Mouse (Mus musculus) forebrain, embryonic 16.5 days (tissue): ENCODE measurements around the gene Ppfia3. TPM values are rescaled to one million over a fixed set of nuclear protein-coding genes. Genes with fewer than 3 reads are reported as not detected.
"Not testable (repeated sequence)": the region's sequence is repeated elsewhere in the genome, so short reads cannot be mapped to it uniquely, and the experiment has no call there.

Source experiments
- ATAC-seq: fragments of 200-750 bp; cut with Nextera tagmentation; 2 replicates; pipeline ENCODE4 v1.8.0; 2017; ENCODE audit warnings: mild to moderate bottlenecking, moderate library complexity
- H3K27ac ChIP-seq: fragments of 300-500 bp; sonication (generic); 2 replicates; pipeline ENCODE4 v1.5.1; 2014; ENCODE audit warnings: low read length, control low read depth
- H3K27me3 ChIP-seq: fragments of 300-500 bp; sonication (generic); replicated peaks from 2 replicates; pipeline ENCODE4 v1.6.1; 2014; ENCODE audit warnings: low read length; ENCODE audit not compliant: control insufficient read depth, insufficient read depth
- H3K36me3 ChIP-seq: fragments of 300-500 bp; sonication (generic); 2 replicates; pipeline ENCODE4 v1.6.1; 2014; ENCODE audit not compliant: control insufficient read depth, insufficient read depth
- H3K4me1 ChIP-seq: fragments of 300-500 bp; sonication (generic); replicated peaks from 2 replicates; pipeline ENCODE4 v1.6.1; 2014; ENCODE audit warnings: low read length; ENCODE audit not compliant: control insufficient read depth, insufficient read depth
- H3K4me2 ChIP-seq: fragments of 300-500 bp; sonication (generic); 2 replicates; pipeline ENCODE4 v1.6.1; 2014; ENCODE audit warnings: mild to moderate bottlenecking, low read length, control low read depth
- H3K4me3 ChIP-seq: fragments of 300-500 bp; sonication (generic); replicated peaks from 2 replicates; pipeline ENCODE4 v1.5.1; 2014; ENCODE audit warnings: mild to moderate bottlenecking, low read length, control low read depth
- H3K9ac ChIP-seq: fragments of 300-500 bp; sonication (generic); replicated peaks from 2 replicates; pipeline ENCODE4 v1.6.1; 2014; ENCODE audit warnings: low read depth, low read length, control low read depth
- H3K9me3 ChIP-seq: fragments of 300-500 bp; sonication (generic); 2 replicates; pipeline ENCODE4 v1.6.1; 2016; ENCODE audit warnings: low read length; ENCODE audit not compliant: control insufficient read depth
- WGBS: fragments of 180-500 bp; shearing (Covaris S2); extraction: QIAGEN DNeasy Blood & Tissue Kit; methylation state at CpG from one replicate; pipeline ENCODE4 v1.1.7; 2014; 5-methylcytosine and 5-hydroxymethylcytosine counted together
- polyA plus RNA-seq: library from polyadenylated mRNA; unstranded; fragments of >200 nt; fragmentation: Nextera tagmentation; extraction: Ambion mirVana; gene quantifications from 2 replicates; pipeline ENCODE4 v1.2.1, GENCODE M21; 2015

Ppfia3 gene
- polyA plus RNA-seq, 1 experiment from 2014 or later: 19.7 TPM

GRCm38 (mm10) chr7:45408351-45408750 lies 41.5 kb upstream of the Ppfia3 start:
- H3K27ac ChIP-seq: no peak overlapping the region
- no peaks in the 10 kb centered on the region; the same call in 1 of the 2 replicates for H3K9me3 ChIP-seq
- H3K27me3 ChIP-seq: peaks cover 80% of the 10 kb centered on the region
- 73% methylated on average over 7 of the region's 7 CpGs for WGBS
- no peak overlapping the region for H3K4me2 ChIP-seq
- H3K36me3 ChIP-seq: no peaks in the 10 kb centered on the region
- no peak for ATAC-seq
- H3K4me1 ChIP-seq: peaks cover 9% of the 10 kb centered on the region
- H3K9ac ChIP-seq: no peak overlapping the region
- H3K4me3 ChIP-seq: no peak overlapping the region

- Histone ChIP-seq H3K36me3 (no peaks in the 10 kb centered on the region), H3K27ac (no peak overlapping the region), H3K9me3 (no peaks in the 10 kb centered on the region; the same call in 1 of the 2 replicates), H3K4me2 (no peak overlapping the region), H3K4me3 (no peak overlapping the region), H3K9ac (no peak overlapping the region), H3K27me3 (peaks cover 76% of the 10 kb centered on the region), H3K4me1 (peaks cover 7% of the 10 kb centered on the region; the same call in 1 of the 2 replicates)
- 81% methylated on average over 10 of the region's 10 CpGs for WGBS
- ATAC-seq: no peak
Observed at GRCm38 (mm10) chr7:45407836-45408235, 41.0 kb upstream of the Ppfia3 start.

GRCm38 (mm10) chr7:45406157-45407156 lies 39.6 kb upstream of the Ppfia3 start:
- Histone ChIP-seq H3K9ac (no peak overlapping the region), H3K36me3 (no peaks in the 10 kb centered on the region), H3K9me3 (no peaks in the 10 kb centered on the region; the same call in 1 of the 2 replicates), H3K27me3 (peaks cover 68% of the 10 kb centered on the region), H3K4me2 (peak overlapping the region; percentile 43), H3K27ac (no peak overlapping the region), H3K4me3 (peak overlapping the region; percentile 32), H3K4me1 (peaks cover 7% of the 10 kb centered on the region; the same call in 1 of the 2 replicates)
- 2% methylated on average over 113 of the region's 114 CpGs for whole genome bisulfite sequencing
- ATAC-seq: no peak

GRCm38 (mm10) chr7:45405091-45406075 lies 38.6 kb upstream of the Ppfia3 start, which contains the start of gene Kcna7:
Kcna7 (plus strand) TSS chr7:45405653.
- Histone ChIP-seq H3K4me3 (peak within 1 kb of the TSS; percentile 32), H3K4me1 (peaks cover 7% of the 10 kb centered on the region; the same call in 1 of the 2 replicates), H3K27ac (no peak within 1 kb of the TSS), H3K36me3 (no peaks in the 10 kb centered on the region), H3K9ac (no peak within 1 kb of the TSS), H3K27me3 (peaks cover 59% of the 10 kb centered on the region), H3K9me3 (no peaks in the 10 kb centered on the region; the same call in 1 of the 2 replicates), H3K4me2 (peak within 1 kb of the TSS; percentile 43)
- ATAC-seq: 0 out of 2 replicates have a peak, but pooled peaks have one; percentile 31
- 9% methylated on average over 28 of the region's 28 CpGs for WGBS

- Histone ChIP-seq H3K36me3 (no peaks in the 10 kb centered on the region), H3K4me1 (peaks cover 7% of the 10 kb centered on the region; the same call in 1 of the 2 replicates), H3K4me2 (no peak overlapping the region), H3K9ac (no peak overlapping the region), H3K4me3 (no peak overlapping the region), H3K9me3 (no peaks in the 10 kb centered on the region; the same call in 1 of the 2 replicates), H3K27ac (no peak overlapping the region), H3K27me3 (peaks cover 43% of the 10 kb centered on the region)
- no peak for ATAC-seq
- WGBS: 47% methylated on average over 6 of the region's 6 CpGs
Observed at GRCm38 (mm10) chr7:45403532-45404261, 36.9 kb upstream of the Ppfia3 start.

- no peak for ATAC-seq
- no peaks in the 10 kb centered on the region for H3K36me3 ChIP-seq
- H3K9me3 ChIP-seq: no peaks in the 10 kb centered on the region
- WGBS: 71% methylated on average over 10 of the region's 10 CpGs
- H3K9ac ChIP-seq: no peak overlapping the region
- peaks cover 22% of the 10 kb centered on the region for H3K27me3 ChIP-seq
- H3K4me1 ChIP-seq: peaks cover 5% of the 10 kb centered on the region; the same call in 1 of the 2 replicates
- no peak overlapping the region for H3K27ac ChIP-seq
- H3K4me3 ChIP-seq: no peak overlapping the region
- H3K4me2 ChIP-seq: no peak overlapping the region
Observed at GRCm38 (mm10) chr7:45401521-45402085, 34.8 kb upstream of the Ppfia3 start.

GRCm38 (mm10) chr7:45396787-45397186 lies 30.0 kb upstream of the Ppfia3 start:
- Histone ChIP-seq H3K9ac (no peak overlapping the region), H3K4me1 (peaks cover 19% of the 10 kb centered on the region), H3K36me3 (peaks cover 3% of the 10 kb centered on the region; the same call in 1 of the 2 replicates), H3K27me3 (peaks cover 2% of the 10 kb centered on the region; the same call in 1 of the 2 replicates), H3K27ac (no peak overlapping the region), H3K4me3 (no peak overlapping the region), H3K4me2 (no peak overlapping the region), H3K9me3 (no peaks in the 10 kb centered on the region)
- 75% methylated on average over 2 of the region's 2 CpGs for WGBS
- no peak for ATAC-seq

GRCm38 (mm10) chr7:45396337-45396775 lies 29.5 kb upstream of the Ppfia3 start:
- Histone ChIP-seq H3K4me3 (peak overlapping the region; percentile 66), H3K27ac (peak overlapping the region; percentile 89), H3K4me1 (peaks cover 19% of the 10 kb centered on the region), H3K4me2 (peak overlapping the region; percentile 69)
- ATAC-seq: peak; percentile 14
- H3K9ac ChIP-seq, H3K36me3 ChIP-seq, H3K9me3 ChIP-seq, H3K27me3 ChIP-seq: not testable (repeated sequence)
- 5% methylated on average over 3 of the region's 3 CpGs for WGBS
